Mouse (Mus musculus) adrenal gland, adult 2 months (tissue): ENCODE measurements at regions not wholly inside any gene's neighbourhood (a gene's known extent, or its start where the extent isn't known, plus 50 kb on each side); places are given as distances from the start of the nearest gene placed in this dataset.
A peak's percentile ranks its signal among the peaks of the same experiment; 100 is the strongest.

Source experiments
- DNase-seq: peaks from one replicate; pipeline ENCODE4 v3.0.0; 2021

DNA sequence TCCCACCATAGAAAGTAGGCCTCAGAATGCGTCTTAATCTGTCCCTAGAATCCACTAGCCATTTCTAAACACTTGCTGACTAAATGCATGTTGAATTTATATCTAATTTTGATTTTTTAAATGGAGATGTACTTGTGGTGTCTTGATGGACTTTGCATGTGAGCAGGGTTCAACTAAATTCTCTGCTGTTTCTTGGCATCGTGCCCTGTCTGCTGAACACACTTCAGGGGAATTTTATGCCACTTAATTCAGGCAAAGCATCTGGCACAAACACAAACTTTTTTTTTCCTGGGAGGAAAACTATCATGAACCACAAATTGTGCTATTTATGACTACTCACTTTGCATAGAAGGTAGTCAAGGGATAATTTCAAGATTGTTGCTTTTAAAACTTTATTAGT is 87.7 kb downstream of the Stc2 start:
- DNase-seq: no peak

GRCm38 (mm10) chr11:31248467-31248866 is 66.2 kb upstream of the Gm17332 start:
- DNase-seq: peak; percentile 34
